Mouse (Mus musculus) cerebellum, adult 2 months (tissue): Measurements from ENCODE around the gene Neo1.

Source experiments
- CTCF ChIP-seq: fragments of 200-500 bp; IDR thresholded peaks from 2 replicates; pipeline ENCODE4 v1.5.1; 2011; ENCODE audit warnings: low read depth, mild to moderate bottlenecking, control low read depth, low read length, moderate library complexity, borderline replicate concordance; ENCODE audit not compliant: insufficient read depth
- POLR2A ChIP-seq: fragments of 200-500 bp; IDR thresholded peaks from 2 replicates; pipeline ENCODE4 v1.6.1; 2011; ENCODE audit warnings: low read length, control low read depth, borderline replicate concordance; ENCODE audit not compliant: insufficient read depth

DNA sequence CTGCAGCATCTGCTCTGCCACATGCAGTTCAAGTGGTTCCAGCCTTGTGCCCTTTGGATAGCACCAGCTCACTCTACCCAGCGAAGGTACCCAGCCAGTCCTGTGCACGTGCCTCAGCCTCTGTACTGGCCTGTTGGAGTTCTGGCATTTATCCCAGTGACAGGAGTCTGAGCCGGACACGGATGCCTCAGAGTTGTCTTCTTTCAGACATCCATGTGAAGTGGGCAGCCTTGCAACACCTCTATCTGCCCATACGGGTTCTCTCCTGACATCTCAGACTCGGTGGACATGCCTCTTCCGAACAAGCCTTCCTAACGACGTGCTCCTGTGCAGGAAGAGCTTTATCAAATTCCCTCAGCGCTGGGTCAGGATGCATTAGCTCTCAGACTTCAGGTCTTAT is 165.1 kb downstream of the Neo1 start:
- TF ChIP-seq CTCF = no peak
- TF ChIP-seq POLR2A = no peak
